Mouse (Mus musculus): ENCODE measurements around the gene Fzd4. TPM values are rescaled to one million over a fixed set of nuclear protein-coding genes. Genes with fewer than 3 reads are reported as not detected.

The Fzd4 gene
- polyA plus RNA-seq, 1 experiment, result not detected

GRCm38 (mm10) chr7:89392388-89392787 is 11.8 kb upstream of the Fzd4 start:
- no peak for TF ChIP-seq GATA1 (IDR thresholded peaks at IDR 0.05; ENCODE audit: low read length)

DNA sequence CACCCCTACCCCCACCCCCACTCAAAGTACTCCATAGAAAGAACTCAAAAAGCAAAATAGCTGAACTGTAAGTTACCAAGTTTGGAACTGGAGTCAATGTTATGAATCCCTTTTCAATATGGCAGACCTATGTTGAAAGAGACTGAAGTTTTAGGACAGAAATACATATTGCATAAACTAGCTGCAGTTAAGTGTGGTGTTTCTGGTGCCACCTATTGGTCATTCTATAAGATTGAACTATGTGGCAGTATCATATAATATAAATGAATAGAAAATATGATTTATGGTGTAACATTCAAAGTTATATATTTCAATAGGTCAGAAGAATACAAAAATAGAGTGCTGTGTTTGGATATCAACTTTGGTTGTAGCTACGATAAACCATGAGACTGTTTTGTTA is 11.3 kb upstream of the Fzd4 start:
- no peak for TF ChIP-seq GATA1 (IDR thresholded peaks at IDR 0.05; ENCODE audit: low read length)

DNA sequence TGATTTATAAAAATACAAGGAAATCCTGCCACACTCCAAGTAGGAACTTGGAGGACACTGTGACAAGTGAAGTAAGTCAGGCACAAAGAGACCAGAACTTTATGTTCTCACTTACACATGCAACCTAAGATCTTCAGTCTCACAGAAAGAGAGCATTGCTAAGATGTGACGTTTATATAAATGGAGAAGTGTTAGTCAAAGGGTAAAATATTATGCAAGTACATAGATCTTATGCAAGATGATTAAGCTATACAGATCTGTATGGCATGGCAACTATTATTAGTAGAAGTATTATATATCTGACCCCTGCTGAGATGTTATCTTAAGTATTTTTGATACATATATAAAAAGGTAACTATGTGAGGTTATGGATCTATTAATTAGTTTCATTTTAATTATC is 8.8 kb upstream of the Fzd4 start:
- no peak for TF ChIP-seq GATA1 (IDR thresholded peaks at IDR 0.05; ENCODE audit: low read length)

- TF ChIP-seq GATA1 (IDR thresholded peaks at IDR 0.05; ENCODE audit: low read length), result no peak
Observed at GRCm38 (mm10) chr7:89396386-89396785, 7.8 kb upstream of the Fzd4 start.

GRCm38 (mm10) chr7:89397837-89398534 is 6.2 kb upstream of the Fzd4 start:
- no peak for TF ChIP-seq GATA1 (IDR thresholded peaks at IDR 0.05; ENCODE audit: low read length)

GRCm38 (mm10) chr7:89400721-89401120 is 3.4 kb upstream of the Fzd4 start:
- no peak for TF ChIP-seq GATA1 (IDR thresholded peaks at IDR 0.05; ENCODE audit: low read length)

- no peak for TF ChIP-seq GATA1 (IDR thresholded peaks at IDR 0.05; ENCODE audit: low read length)
Observed at GRCm38 (mm10) chr7:89401136-89401858, 2.9 kb upstream of the Fzd4 start.

DNA sequence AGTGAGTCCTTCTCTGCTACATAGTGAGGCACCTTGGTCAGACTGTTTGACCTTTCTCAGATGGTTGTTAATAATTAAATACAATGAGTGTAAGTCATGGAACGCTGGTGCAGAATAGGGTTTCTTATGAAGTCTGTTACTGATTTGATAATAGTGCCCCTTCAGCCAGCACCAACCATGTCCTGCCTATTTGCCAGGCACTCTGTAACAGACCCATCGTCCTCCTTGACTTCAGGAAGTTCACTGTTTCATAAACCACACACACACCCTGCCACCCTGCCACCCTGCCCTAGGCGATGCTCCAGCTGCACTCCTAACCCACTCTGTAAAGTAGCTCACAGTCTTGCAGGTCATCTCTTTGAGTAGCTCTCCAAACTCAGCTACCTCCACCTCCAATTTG is 2.2 kb upstream of the Fzd4 start:
- no peak for TF ChIP-seq GATA1 (IDR thresholded peaks at IDR 0.05; ENCODE audit: low read length)

DNA sequence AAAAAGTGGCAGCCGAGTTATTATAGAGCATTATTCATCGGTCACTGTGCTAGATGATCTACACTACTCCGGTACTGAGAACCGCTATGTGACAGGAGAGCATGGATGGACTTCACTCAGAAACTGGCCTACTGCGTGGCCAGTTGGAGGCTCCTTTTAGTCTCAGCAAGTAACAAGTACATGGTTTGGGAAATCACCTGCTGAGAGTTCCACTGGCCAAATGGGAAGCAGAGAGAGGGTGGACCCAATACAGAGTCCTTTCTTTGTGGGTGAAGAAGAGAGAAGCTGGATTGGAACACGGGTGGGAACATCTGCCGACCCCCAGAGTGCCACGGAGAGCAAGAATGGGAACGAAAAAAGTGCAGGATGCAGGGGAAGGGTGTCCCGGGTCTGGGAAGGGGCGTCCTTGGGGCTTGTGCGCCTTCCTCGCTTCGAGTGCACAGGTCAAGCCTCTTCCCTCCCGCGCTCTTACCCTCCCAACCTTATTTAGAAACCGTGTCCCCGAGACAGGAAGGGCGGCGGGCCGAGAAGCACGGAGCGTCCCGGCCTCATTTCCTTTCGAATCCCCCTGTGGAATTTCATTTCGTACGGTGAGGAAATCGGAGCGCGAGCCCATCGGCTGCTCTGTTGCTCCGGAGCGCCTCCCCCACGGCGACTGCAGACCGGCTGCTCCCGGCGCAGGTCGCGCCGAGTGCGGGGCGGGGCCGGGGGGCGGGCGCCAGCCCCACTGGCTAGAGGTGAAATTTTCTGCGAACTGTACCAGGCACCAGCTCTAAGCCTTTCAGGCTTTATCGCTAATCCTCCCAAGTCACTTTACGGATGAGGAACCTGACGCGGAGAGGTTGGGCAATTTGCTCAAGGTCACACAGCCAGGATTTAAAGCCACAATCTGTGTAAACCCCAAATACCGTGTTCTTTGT is 842 bp upstream of the Fzd4 start:
- no peak for TF ChIP-seq GATA1 (IDR thresholded peaks at IDR 0.05; ENCODE audit: low read length)

DNA sequence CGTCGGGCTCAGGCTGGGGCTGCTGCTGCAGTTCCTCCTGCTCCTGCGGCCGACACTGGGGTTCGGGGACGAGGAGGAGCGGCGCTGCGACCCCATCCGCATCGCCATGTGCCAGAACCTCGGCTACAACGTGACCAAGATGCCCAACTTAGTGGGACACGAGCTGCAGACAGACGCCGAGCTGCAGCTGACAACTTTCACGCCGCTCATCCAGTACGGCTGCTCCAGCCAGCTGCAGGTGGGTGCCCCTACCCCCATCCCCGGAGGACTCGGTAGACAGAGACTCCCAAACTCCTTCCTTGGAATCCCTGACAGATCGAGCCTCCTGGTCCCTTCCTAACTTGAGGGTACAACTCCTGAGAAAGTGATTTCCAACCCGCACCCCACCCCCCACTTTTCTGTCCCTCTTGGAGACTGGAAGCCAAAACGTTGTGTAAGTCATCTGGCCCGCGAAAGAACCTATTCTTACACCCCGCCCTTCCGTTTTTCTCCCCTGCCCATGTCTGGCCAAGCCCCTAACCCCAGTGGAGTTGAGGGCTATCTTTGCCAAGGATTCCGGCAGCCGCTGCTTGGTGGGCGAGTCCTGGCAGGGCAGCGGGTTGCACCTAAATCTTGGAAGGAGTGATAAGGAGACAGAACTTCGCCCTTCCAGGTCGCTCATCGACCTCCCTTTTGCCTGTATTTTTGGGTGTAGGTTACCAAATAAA is 732 bp downstream of the Fzd4 start:
- no peak for TF ChIP-seq GATA1 (IDR thresholded peaks at IDR 0.05; ENCODE audit: low read length)

- TF ChIP-seq GATA1 (IDR thresholded peaks at IDR 0.05; ENCODE audit: low read length), result no peak
Observed at GRCm38 (mm10) chr7:89406011-89406410, 1.9 kb downstream of the Fzd4 start.

- TF ChIP-seq GATA1 (IDR thresholded peaks at IDR 0.05; ENCODE audit: low read length), result no peak
Observed at GRCm38 (mm10) chr7:89407006-89407940, 3.1 kb downstream of the Fzd4 start.

DNA sequence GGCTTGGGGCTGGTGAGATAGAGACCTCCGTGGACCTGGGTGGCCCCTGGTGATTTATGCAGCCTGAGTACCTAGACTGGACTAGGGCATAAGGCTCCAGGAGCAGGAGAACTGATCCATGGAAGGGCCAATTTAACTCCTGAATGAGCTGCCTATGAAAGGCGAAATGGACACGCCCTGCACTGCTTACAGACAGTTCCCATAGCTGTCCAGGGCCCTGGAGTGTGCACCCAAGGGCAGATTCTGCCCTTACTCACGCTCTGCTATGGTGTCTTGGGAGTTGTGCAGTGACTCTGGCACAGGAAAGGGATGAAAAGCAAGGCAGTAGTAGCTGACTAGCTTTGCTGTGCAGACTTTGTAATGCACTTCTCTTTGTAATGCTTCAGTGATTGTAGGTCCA is 6.1 kb downstream of the Fzd4 start:
- TF ChIP-seq GATA1 (IDR thresholded peaks at IDR 0.05; ENCODE audit: low read length), result no peak

DNA sequence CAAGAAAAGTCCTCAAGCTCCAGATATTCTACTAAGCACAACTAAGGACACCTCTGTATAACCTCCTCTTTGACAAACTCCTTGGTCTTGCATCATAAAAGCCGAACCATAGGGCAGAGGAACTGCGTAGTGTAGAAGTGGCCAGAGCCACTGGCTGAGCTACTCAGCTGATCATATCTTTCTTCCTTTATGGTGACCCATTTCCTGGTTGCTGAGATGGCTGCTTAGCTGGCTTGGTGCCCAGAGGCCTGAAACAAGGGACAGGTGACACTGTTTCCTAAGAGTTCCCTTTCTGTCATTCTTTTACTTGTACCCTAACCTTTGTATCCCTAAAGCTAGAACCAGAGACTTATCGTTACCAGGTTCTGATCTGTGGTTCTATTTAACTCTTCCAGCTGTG is 7.2 kb downstream of the Fzd4 start:
- TF ChIP-seq GATA1 (IDR thresholded peaks at IDR 0.05; ENCODE audit: low read length), result no peak
